Mouse (Mus musculus) midbrain, embryonic 15.5 days (tissue): ENCODE results near the gene Eml1. TPM values are rescaled to one million over a fixed set of nuclear protein-coding genes. Genes with fewer than 3 reads are reported as not detected.

Experiments
- ATAC-seq: fragments of 200-750 bp; cut with Nextera tagmentation; replicated peaks from 2 replicates; pipeline ENCODE4 v1.8.0; 2017; ENCODE audit warnings: moderate TSS enrichment
- H3K27ac ChIP-seq: fragments of 300-500 bp; sonication (generic); 2 replicates; pipeline ENCODE4 v1.5.1; 2015; ENCODE audit warnings: mild to moderate bottlenecking, inconsistent platforms
- H3K27me3 ChIP-seq: fragments of 300-500 bp; sonication (generic); replicated peaks from 2 replicates; pipeline ENCODE4 v1.6.1; 2015; ENCODE audit warnings: inconsistent platforms
- H3K36me3 ChIP-seq: fragments of 300-500 bp; sonication (generic); replicated peaks from 2 replicates; pipeline ENCODE4 v1.6.1; 2015; ENCODE audit warnings: inconsistent platforms
- H3K4me1 ChIP-seq: fragments of 300-500 bp; sonication (generic); 2 replicates; pipeline ENCODE4 v1.6.1; 2015; ENCODE audit warnings: inconsistent platforms
- H3K4me2 ChIP-seq: fragments of 300-500 bp; sonication (generic); 2 replicates; pipeline ENCODE4 v1.6.1; 2015; ENCODE audit warnings: inconsistent platforms, mild to moderate bottlenecking, moderate library complexity
- H3K4me3 ChIP-seq: fragments of 300-500 bp; sonication (generic); 2 replicates; pipeline ENCODE4 v1.5.1; 2015; ENCODE audit warnings: mild to moderate bottlenecking, inconsistent platforms
- H3K9ac ChIP-seq: fragments of 300-500 bp; sonication (generic); 2 replicates; pipeline ENCODE4 v1.6.1; 2015; ENCODE audit warnings: mild to moderate bottlenecking, inconsistent platforms
- H3K9me3 ChIP-seq: fragments of 300-500 bp; sonication (generic); 2 replicates; pipeline ENCODE4 v1.6.1; 2016; ENCODE audit warnings: inconsistent platforms
- WGBS: fragments of 180-500 bp; shearing (Covaris S2); methylation state at CpG from one replicate; pipeline ENCODE4 v1.1.7; 2015; ENCODE audit warnings: mixed read lengths; 5-methylcytosine and 5-hydroxymethylcytosine counted together
- polyA plus RNA-seq: library from polyadenylated mRNA; unstranded; fragments of >200 nt; fragmentation: Nextera tagmentation; extraction: Ambion mirVana; gene quantifications from 2 replicates; pipeline ENCODE4 v1.2.1, GENCODE M21; 2015

Eml1 gene
- polyA plus RNA-seq, 1 experiment from 2014 or later, result 52.9 TPM

DNA sequence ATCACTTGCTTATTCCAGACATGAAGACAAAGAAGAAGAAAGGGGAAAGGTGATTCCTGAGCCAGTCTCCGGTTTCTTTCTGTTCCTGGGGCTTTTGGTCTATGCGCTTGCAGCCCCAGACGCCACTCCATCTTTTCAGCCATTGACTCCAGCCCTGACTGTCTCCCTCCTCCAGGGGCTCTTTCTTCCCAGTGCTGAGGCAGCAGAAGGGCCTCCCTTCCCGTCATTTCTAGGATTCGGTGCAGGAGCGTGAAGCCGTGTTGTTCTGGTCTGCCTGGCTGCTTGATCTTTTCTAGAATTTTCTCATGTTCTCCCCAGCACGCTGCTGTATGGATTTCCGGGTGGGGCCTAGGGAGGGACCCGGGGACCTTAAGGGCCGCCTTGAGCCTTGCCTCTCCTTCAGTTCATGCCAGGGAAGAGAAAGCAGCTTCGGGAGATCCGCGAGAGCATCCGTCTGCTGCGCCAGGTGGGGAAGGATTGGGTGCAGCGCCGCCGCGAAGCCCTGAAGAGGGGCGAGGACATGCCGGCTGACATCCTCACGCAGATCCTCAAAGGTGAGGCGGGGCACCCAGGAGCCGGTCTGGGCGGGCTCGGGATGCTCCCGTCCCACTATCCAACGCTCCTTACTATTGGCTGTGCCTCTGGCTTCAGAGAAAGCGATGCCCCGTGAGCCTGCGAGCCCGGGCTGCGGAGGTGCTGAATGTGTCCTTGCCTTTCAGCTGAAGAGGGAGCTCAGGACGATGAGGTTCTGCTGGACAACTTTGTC is 18.2 kb upstream of the Eml1 start:
- H3K27me3 ChIP-seq, result peaks cover 18% of the 10 kb centered on the region
- peak; percentile 45 for ATAC-seq
- no peaks in the 10 kb centered on the region for H3K9me3 ChIP-seq
- no peak overlapping the region for H3K27ac ChIP-seq
- 8% methylated on average over 35 of the region's 35 CpGs for WGBS
- peaks cover 8% of the 10 kb centered on the region for H3K4me1 ChIP-seq
- H3K36me3 ChIP-seq, result no peaks in the 10 kb centered on the region
- peak overlapping the region; percentile 51 for H3K4me2 ChIP-seq
- H3K4me3 ChIP-seq, result peak overlapping the region; percentile 21
- peak overlapping the region; percentile 15; the same call in 1 of the 2 replicates for H3K9ac ChIP-seq

DNA sequence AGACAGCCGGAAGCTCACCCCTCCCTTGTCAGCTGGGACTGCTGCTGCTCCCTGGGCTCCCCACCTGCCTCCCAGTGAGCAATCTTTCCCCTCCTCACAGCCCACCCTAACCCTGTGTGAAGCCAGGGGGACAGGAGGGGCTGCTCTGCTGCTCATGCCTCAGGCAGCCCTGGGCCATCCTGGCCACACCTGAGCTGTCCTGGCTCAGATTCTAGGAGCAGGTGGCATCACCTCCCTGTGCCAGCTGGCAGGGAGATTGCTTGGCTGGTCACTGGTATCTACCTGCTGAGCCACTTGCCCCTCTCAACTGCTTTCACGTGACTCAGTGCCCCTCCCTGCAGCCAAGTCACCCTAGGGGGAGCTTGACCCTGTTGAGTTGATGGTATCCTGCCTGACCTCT is 16.5 kb upstream of the Eml1 start:
- H3K4me1 ChIP-seq, result peaks cover 8% of the 10 kb centered on the region
- no peak overlapping the region for H3K9ac ChIP-seq
- ATAC-seq, result no peak
- 60% methylated on average over 2 of the region's 2 CpGs for WGBS
- no peak overlapping the region for H3K4me2 ChIP-seq
- no peaks in the 10 kb centered on the region for H3K36me3 ChIP-seq
- H3K4me3 ChIP-seq, result no peak overlapping the region
- peaks cover 18% of the 10 kb centered on the region for H3K27me3 ChIP-seq
- no peak overlapping the region for H3K27ac ChIP-seq
- no peaks in the 10 kb centered on the region for H3K9me3 ChIP-seq

DNA sequence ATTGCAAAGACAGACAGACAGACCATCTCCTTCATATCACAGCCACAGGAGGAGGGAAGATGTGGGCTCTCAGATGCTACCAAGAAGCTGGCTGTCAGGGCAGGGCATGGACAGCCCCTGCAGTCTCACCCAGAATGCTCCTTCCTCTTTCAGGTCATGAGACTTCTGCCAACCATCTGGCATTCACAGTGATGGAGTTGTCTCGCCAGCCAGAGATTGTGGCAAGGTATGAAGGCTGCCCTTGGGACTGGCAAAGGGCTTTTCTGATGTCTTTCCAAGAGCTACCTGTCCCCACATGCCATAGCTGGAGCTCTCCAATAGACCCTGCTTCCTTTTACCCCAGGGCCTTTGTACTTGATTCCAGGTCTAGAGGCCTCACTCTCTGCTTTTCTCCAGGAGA is 15.5 kb upstream of the Eml1 start:
- 81% methylated on average over 1 of the region's 1 CpGs for WGBS
- H3K9ac ChIP-seq, result no peak overlapping the region
- no peak overlapping the region for H3K4me2 ChIP-seq
- H3K27me3 ChIP-seq, result peaks cover 18% of the 10 kb centered on the region
- H3K36me3 ChIP-seq, result no peaks in the 10 kb centered on the region
- no peaks in the 10 kb centered on the region for H3K9me3 ChIP-seq
- ATAC-seq, result no peak
- no peak overlapping the region for H3K27ac ChIP-seq
- no peak overlapping the region for H3K4me3 ChIP-seq
- peaks cover 8% of the 10 kb centered on the region for H3K4me1 ChIP-seq

DNA sequence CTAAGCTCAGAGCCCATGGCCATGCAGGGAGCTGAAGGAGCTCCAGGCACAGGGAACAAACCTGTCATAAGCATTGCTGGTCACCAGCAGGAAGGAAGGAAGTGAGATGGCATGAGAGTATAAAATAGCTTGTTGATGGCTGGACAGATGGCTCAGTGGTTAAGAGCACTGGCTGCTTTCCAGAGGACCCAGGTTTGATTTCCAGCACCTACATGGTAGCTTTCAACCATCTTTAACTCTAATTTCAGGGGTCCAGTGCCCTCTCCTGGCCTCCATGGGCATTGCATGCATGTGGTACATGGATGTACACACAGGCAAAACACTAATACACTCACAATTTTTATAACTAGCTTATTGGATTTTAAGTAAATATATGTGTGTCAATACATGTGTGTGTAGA is 14.8 kb upstream of the Eml1 start:
- Histone ChIP-seq H3K27ac (no peak overlapping the region), H3K27me3 (peaks cover 18% of the 10 kb centered on the region), H3K4me1 (peaks cover 8% of the 10 kb centered on the region), H3K4me2 (no peak overlapping the region), H3K4me3 (no peak overlapping the region), H3K9me3 (no peaks in the 10 kb centered on the region), H3K9ac (no peak overlapping the region), H3K36me3 (no peaks in the 10 kb centered on the region)
- ATAC-seq, result no peak

DNA sequence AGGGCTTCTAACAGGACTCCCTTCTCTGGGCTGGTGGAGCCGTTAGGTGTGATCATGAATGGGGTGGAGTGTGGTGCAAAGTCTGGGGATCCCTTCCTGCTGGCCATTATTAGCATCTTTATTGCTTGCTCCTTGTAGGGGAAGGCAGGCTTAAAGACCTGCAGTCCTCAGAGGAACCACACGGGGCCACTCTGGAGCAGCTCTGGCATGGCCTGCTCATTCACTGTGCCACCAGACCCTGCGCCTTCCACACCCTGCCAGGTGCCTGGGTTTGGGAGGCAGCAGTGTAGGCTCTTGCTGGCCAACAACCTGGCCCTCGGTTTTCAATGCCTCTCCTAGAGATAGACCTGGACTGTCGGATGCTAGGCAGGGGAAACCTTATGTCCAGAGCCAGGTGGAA is 7.0 kb upstream of the Eml1 start:
- 4% methylated on average over 5 of the region's 5 CpGs for WGBS
- peaks cover 7% of the 10 kb centered on the region for H3K4me1 ChIP-seq
- H3K4me2 ChIP-seq, result no peak overlapping the region
- H3K27ac ChIP-seq, result no peak overlapping the region
- no peaks in the 10 kb centered on the region for H3K9me3 ChIP-seq
- H3K4me3 ChIP-seq, result no peak overlapping the region
- H3K9ac ChIP-seq, result no peak overlapping the region
- ATAC-seq, result peak; percentile 85
- H3K27me3 ChIP-seq, result 0 out of 2 replicates have a peak, but pooled peaks cover 3% of the 10 kb centered on the region
- no peaks in the 10 kb centered on the region for H3K36me3 ChIP-seq

DNA sequence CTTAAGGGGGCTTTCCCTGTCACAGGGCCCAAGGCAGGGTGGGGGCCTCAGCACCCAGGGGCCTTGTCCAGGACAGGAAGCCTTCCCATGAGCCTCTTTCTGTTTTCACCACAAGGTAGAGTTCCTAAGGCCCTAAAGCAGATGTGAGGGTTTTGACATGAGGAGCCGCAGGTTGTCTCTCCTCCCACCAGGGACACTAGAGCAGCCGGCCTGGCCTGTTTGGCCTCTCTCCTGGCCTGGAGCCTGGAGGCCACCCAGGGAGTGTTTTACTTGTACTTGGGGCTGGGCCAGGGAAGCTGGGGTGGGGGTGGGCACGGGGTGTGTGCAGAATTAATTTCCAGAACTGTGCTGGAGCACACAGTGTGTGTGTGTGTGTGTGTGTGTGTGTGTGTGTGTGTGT is 5.4 kb upstream of the Eml1 start:
- no peak overlapping the region for H3K4me2 ChIP-seq
- H3K27ac ChIP-seq, result no peak overlapping the region
- ATAC-seq, result no peak
- H3K4me3 ChIP-seq, result no peak overlapping the region
- WGBS, result 24% methylated on average over 3 of the region's 3 CpGs
- 0 out of 2 replicates have a peak, but pooled peaks cover 3% of the 10 kb centered on the region for H3K27me3 ChIP-seq
- no peak overlapping the region for H3K9ac ChIP-seq
- no peaks in the 10 kb centered on the region for H3K36me3 ChIP-seq
- no peaks in the 10 kb centered on the region for H3K9me3 ChIP-seq
- peaks cover 7% of the 10 kb centered on the region for H3K4me1 ChIP-seq

DNA sequence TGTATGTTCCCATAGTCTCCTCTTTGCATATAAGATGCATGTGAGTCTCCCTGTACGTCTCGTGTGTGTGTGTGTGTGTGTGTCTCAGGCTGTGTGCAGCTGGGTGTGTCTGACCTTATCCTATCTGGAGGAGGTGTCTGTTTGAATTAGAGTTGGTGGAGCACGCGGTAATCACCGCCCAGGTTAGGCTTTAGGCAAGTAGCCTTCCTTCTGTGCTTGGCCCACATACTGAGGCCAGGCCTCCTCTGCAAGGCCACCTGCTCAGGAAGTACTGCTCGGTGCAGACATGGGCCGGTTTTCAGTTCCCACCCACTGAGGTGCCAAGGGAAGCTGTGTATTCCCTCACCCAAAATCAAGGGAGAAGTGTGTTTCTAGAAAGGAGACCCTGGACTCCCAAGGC is 4.9 kb upstream of the Eml1 start:
- no peak overlapping the region for H3K4me3 ChIP-seq
- 0 out of 2 replicates have a peak, but pooled peaks cover 3% of the 10 kb centered on the region for H3K27me3 ChIP-seq
- H3K4me2 ChIP-seq, result no peak overlapping the region
- no peak overlapping the region for H3K9ac ChIP-seq
- H3K4me1 ChIP-seq, result peaks cover 7% of the 10 kb centered on the region
- 80% methylated on average over 7 of the region's 7 CpGs for WGBS
- H3K27ac ChIP-seq, result no peak overlapping the region
- no peaks in the 10 kb centered on the region for H3K9me3 ChIP-seq
- H3K36me3 ChIP-seq, result no peaks in the 10 kb centered on the region
- ATAC-seq, result no peak

DNA sequence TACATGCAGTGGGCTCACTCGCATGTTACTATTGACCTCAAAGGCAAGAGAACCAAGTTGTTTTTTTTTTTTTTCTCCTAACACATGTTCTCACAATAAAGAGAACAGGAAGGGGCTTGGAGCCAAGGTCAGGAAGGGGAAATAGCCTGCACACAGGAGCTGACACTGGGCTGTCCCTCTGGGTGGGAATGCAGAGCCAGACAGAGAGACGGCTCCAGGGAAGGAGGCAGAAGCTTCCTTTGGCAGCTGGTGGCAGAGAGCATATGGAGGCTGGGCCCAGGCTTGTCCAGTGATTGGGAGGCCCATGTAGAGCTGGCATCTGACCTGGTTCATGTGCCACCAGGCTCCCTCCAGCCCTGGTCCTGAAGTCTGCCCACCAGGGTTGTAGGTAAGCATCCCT is 2.8 kb upstream of the Eml1 start:
- Histone ChIP-seq H3K27me3 (0 out of 2 replicates have a peak, but pooled peaks cover 3% of the 10 kb centered on the region), H3K9ac (no peak overlapping the region), H3K4me1 (peaks cover 7% of the 10 kb centered on the region), H3K27ac (no peak overlapping the region), H3K4me2 (no peak overlapping the region), H3K4me3 (no peak overlapping the region), H3K36me3 (no peaks in the 10 kb centered on the region), H3K9me3 (no peaks in the 10 kb centered on the region)
- no peak for ATAC-seq
- WGBS, result 78% methylated on average over 2 of the region's 2 CpGs

DNA sequence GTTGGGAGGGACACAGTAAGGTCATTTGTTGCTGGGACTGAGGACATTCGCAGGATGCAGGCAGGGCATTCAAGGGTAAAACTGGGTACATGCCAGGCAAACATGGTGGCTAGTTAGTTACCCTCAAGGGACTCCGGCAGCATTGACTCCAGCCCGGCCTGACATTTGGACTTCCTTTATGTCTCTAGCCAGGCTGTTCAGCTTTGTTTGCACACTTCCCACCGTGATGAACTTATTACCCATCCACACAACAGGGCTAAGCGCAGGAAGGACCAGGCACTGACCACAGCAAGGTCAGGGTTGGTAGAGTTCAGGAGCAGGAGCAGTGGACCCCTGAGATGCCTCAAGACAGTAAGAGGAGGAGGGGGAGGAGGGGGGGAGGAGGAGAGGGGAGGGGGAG is 1.8 kb upstream of the Eml1 start:
- peaks cover 2% of the 10 kb centered on the region; the same call in 1 of the 2 replicates for H3K4me1 ChIP-seq
- H3K4me2 ChIP-seq, result no peak overlapping the region
- no peak overlapping the region for H3K9ac ChIP-seq
- H3K27ac ChIP-seq, result no peak overlapping the region
- 0 out of 2 replicates have a peak, but pooled peaks cover 3% of the 10 kb centered on the region for H3K27me3 ChIP-seq
- H3K4me3 ChIP-seq, result no peak overlapping the region
- WGBS, result 57% methylated on average over 5 of the region's 5 CpGs
- no peaks in the 10 kb centered on the region for H3K36me3 ChIP-seq
- no peak for ATAC-seq
- H3K9me3 ChIP-seq, result no peaks in the 10 kb centered on the region

DNA sequence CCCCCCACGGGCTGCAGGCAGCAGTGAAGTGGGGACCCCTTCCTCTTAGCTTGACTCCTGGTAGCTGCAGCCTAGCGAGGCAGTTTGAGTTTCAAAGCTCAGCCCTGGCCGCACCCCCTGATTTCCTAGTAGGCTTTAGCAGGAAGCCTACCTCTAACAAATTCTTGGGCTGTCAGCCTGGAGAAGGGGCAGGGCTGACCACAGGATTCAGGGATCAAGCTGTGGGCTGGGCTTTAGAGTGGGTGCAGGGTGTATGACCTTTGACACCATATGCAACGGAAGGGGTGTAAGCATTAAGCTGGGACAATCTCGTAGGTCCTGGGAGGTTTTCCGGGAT is 640 bp downstream of the Eml1 start:
- no peaks in the 10 kb centered on the region for H3K9me3 ChIP-seq
- no peak for ATAC-seq
- WGBS, result 64% methylated on average over 6 of the region's 6 CpGs
- H3K27me3 ChIP-seq, result no peaks in the 10 kb centered on the region
- H3K4me1 ChIP-seq, result no peaks in the 10 kb centered on the region
- no peak overlapping the region for H3K4me3 ChIP-seq
- no peak overlapping the region for H3K4me2 ChIP-seq
- no peak overlapping the region for H3K9ac ChIP-seq
- no peaks in the 10 kb centered on the region for H3K36me3 ChIP-seq
- no peak overlapping the region for H3K27ac ChIP-seq

DNA sequence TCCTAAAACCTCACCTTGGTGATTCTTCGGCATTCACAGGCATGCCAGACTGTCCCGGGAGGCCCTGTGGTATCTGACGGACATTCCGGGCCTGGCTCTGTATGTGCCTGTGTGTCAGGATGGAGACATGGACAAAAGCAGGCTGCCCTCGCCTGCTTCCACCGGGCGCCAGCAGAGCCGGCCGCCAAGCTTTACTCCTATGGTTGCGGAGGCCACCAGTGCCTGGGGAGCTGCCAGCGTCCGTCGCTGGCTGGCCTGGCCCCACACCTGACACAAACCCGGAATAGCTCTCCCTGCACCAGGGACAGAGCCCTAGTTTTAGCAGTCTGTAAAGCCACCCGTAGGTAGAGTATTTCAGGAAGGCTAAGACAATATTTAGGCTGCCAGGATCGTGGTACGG is 1.5 kb downstream of the Eml1 start:
- 71% methylated on average over 17 of the region's 17 CpGs for WGBS
- no peak for ATAC-seq
- no peaks in the 10 kb centered on the region for H3K36me3 ChIP-seq
- no peak overlapping the region for H3K4me3 ChIP-seq
- H3K9me3 ChIP-seq, result no peaks in the 10 kb centered on the region
- no peaks in the 10 kb centered on the region for H3K4me1 ChIP-seq
- H3K4me2 ChIP-seq, result no peak overlapping the region
- no peak overlapping the region for H3K27ac ChIP-seq
- H3K9ac ChIP-seq, result no peak overlapping the region
- H3K27me3 ChIP-seq, result no peaks in the 10 kb centered on the region

DNA sequence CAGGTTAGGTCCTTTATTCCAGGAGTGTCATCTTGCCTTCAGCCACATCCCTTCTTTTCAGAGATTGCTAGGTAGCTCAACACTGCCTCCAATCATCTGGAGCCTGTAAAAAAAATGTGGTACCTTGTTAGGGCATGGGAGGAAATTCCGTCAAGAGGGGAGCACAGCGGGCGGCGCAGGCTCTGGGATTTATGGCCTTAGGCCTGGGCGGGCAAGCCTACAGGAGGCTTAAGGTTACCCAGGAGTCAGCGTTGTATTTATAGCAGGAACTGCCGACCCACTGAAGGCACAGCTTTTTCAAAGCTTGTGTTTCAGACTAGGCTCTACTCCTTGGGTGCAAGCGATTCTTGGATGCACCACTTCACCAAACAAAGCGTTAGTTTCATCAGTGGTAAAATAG is 2.9 kb downstream of the Eml1 start:
- no peaks in the 10 kb centered on the region for H3K4me1 ChIP-seq
- WGBS, result 78% methylated on average over 9 of the region's 9 CpGs
- no peak overlapping the region for H3K27ac ChIP-seq
- H3K36me3 ChIP-seq, result no peaks in the 10 kb centered on the region
- no peak overlapping the region for H3K9ac ChIP-seq
- no peak for ATAC-seq
- H3K9me3 ChIP-seq, result no peaks in the 10 kb centered on the region
- no peak overlapping the region for H3K4me2 ChIP-seq
- no peak overlapping the region for H3K4me3 ChIP-seq
- H3K27me3 ChIP-seq, result no peaks in the 10 kb centered on the region

DNA sequence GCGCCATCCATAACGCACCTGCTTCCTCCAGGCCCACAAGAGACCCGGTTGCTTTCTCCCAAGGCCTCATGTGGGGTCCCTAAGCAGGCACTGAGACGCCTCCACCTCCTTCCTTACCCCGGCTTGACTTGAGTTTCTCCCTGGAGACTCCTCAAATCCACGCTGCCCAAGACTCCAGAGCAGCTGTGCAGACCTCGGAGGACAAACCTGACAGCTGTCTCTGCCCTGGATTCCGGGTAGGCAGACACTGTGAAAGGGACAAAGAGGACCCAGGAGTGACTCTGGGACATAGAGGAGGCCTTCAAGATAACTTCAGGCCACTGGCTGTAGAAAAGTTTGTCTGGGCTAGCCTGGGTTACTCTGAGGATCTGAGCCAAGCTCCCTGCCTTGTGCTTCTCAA is 3.9 kb downstream of the Eml1 start:
- Histone ChIP-seq H3K9ac (no peak overlapping the region), H3K27me3 (no peaks in the 10 kb centered on the region), H3K4me2 (no peak overlapping the region), H3K4me3 (no peak overlapping the region), H3K9me3 (no peaks in the 10 kb centered on the region), H3K4me1 (no peaks in the 10 kb centered on the region), H3K36me3 (no peaks in the 10 kb centered on the region), H3K27ac (no peak overlapping the region)
- ATAC-seq, result no peak
- WGBS, result 80% methylated on average over 8 of the region's 8 CpGs
